Mouse (Mus musculus) lung, embryonic 15.5 days (tissue): ENCODE data around the gene Inava. TPM values are rescaled to one million over a fixed set of nuclear protein-coding genes. Genes with fewer than 3 reads are reported as not detected.

Experiments
- ATAC-seq: fragments of 200-750 bp; cut with Nextera tagmentation; 2 replicates; pipeline ENCODE4 v1.8.0; 2017; ENCODE audit warnings: moderate number of reproducible peaks, borderline replicate concordance; ENCODE audit not compliant: low FRiP score, low TSS enrichment; ENCODE audit errors: extremely low read depth
- H3K27ac ChIP-seq: fragments of 300-500 bp; sonication (generic); 2 replicates; pipeline ENCODE4 v1.5.1; 2015; ENCODE audit warnings: moderate library complexity, mild to moderate bottlenecking, inconsistent platforms
- H3K27me3 ChIP-seq: fragments of 300-500 bp; sonication (generic); 2 replicates; pipeline ENCODE4 v1.6.1; 2015; ENCODE audit warnings: inconsistent platforms
- H3K36me3 ChIP-seq: fragments of 300-500 bp; sonication (generic); 2 replicates; pipeline ENCODE4 v1.6.1; 2015; ENCODE audit warnings: inconsistent platforms
- H3K4me1 ChIP-seq: fragments of 300-500 bp; sonication (generic); 2 replicates; pipeline ENCODE4 v1.6.1; 2015; ENCODE audit warnings: inconsistent platforms
- H3K4me2 ChIP-seq: fragments of 300-500 bp; sonication (generic); 2 replicates; pipeline ENCODE4 v1.6.1; 2015; ENCODE audit warnings: inconsistent platforms, mild to moderate bottlenecking, moderate library complexity
- H3K4me3 ChIP-seq: fragments of 300-500 bp; sonication (generic); 2 replicates; pipeline ENCODE4 v1.5.1; 2015; ENCODE audit warnings: mild to moderate bottlenecking, inconsistent platforms
- H3K9ac ChIP-seq: fragments of 300-500 bp; sonication (generic); 2 replicates; pipeline ENCODE4 v1.6.1; 2015; ENCODE audit warnings: inconsistent platforms
- H3K9me3 ChIP-seq: fragments of 300-500 bp; sonication (generic); 2 replicates; pipeline ENCODE4 v1.6.1; 2016; ENCODE audit warnings: inconsistent platforms
- WGBS: fragments of 180-500 bp; shearing (Covaris S2); methylation state at CpG from one replicate; pipeline ENCODE4 v1.1.7; 2015; 5-methylcytosine and 5-hydroxymethylcytosine counted together
- polyA plus RNA-seq: library from polyadenylated mRNA; unstranded; fragments of >200 nt; fragmentation: Nextera tagmentation; extraction: Ambion mirVana; gene quantifications from 2 replicates; pipeline ENCODE4 v1.2.1, GENCODE M21; 2015

The Inava gene
- polyA plus RNA-seq, 1 experiment from 2014 or later, result 16.0 TPM

GRCm38 (mm10) chr1:136254503-136255065, 20.5 kb upstream of the Inava start:
- peaks cover 2% of the 10 kb centered on the region for H3K4me1 ChIP-seq
- H3K9ac ChIP-seq, result no peak overlapping the region
- no peak overlapping the region for H3K4me2 ChIP-seq
- H3K4me3 ChIP-seq, result no peak overlapping the region
- no peak overlapping the region for H3K27ac ChIP-seq
- ATAC-seq, result no peak
- peaks cover 32% of the 10 kb centered on the region for H3K27me3 ChIP-seq
- no peaks in the 10 kb centered on the region for H3K36me3 ChIP-seq
- no peaks in the 10 kb centered on the region for H3K9me3 ChIP-seq
- WGBS, result 52% methylated on average over 10 of the region's 10 CpGs

DNA sequence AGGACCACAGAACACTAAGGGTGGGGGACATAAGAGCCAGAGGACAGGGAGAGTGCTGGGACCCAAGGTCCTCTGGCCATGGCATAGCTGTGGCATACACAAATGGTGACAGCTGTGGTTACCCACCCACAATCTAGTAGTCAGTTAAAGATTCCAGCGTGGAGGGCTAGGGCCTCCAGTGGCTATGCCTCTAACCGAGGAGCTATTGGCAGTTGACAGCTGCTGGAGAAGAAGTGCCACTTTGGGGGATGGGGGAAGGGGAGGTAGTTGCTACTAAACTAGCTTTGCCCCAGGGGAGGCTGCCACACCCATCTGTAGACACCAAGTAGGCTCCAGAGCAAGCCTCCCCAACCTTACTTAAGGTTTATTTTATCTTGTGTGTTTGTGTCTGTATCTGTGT, 19.4 kb upstream of the Inava start:
- Histone ChIP-seq H3K4me3 (no peak overlapping the region), H3K9ac (no peak overlapping the region), H3K36me3 (no peaks in the 10 kb centered on the region), H3K27me3 (peaks cover 21% of the 10 kb centered on the region), H3K4me2 (no peak overlapping the region), H3K9me3 (no peaks in the 10 kb centered on the region), H3K4me1 (no peaks in the 10 kb centered on the region), H3K27ac (no peak overlapping the region)
- no peak for ATAC-seq
- 16% methylated on average over 2 of the region's 2 CpGs for WGBS

DNA sequence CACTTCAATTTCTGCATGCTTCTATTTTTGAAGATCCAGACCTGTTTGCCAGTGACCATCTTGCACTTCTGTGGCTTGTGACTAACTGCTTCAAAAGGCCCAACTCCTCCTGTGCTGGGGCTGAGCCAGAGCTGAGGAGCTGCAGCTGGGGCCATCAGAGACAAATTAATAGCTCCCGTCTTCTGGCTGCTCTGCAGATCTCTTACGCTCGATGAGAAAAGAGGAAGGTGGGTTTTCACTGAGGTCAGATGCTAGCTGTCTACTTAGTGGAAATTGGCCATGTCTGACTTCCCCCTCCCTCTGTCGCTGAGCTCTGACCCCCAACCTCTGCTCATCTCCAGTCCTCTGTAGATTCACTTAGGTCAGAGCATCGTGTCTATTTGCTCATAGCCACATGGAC, 15.6 kb upstream of the Inava start:
- H3K4me1 ChIP-seq, result no peaks in the 10 kb centered on the region
- WGBS, result 33% methylated on average over 5 of the region's 5 CpGs
- H3K4me3 ChIP-seq, result no peak overlapping the region
- H3K4me2 ChIP-seq, result no peak overlapping the region
- H3K9ac ChIP-seq, result no peak overlapping the region
- no peaks in the 10 kb centered on the region for H3K27me3 ChIP-seq
- no peak overlapping the region for H3K27ac ChIP-seq
- no peak for ATAC-seq
- no peaks in the 10 kb centered on the region for H3K36me3 ChIP-seq
- no peaks in the 10 kb centered on the region for H3K9me3 ChIP-seq

GRCm38 (mm10) chr1:136247393-136247792, 13.3 kb upstream of the Inava start:
- no peak overlapping the region for H3K4me2 ChIP-seq
- 86% methylated on average over 5 of the region's 5 CpGs for WGBS
- no peak for ATAC-seq

DNA sequence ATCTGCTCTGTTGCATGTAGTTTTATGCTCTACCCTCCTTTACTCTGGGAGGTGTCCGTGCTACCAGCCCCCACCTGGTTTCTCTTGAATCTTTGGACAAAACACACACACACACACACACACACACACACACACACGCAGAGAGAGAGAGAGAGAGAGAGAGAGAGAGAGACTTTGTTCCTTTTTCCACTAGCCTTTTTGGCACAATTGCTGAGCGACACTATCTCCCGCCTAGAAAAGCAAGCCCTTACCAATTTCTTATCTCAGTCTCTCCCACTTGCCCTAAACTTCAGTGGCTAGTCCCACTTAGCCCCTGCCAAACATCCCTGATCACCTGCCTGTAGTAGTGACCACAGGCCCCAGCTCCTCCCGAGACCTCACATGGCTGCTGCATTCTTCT, 10.4 kb upstream of the Inava start:
- no peaks in the 10 kb centered on the region for H3K36me3 ChIP-seq

More at GRCm38 (mm10) chr1:136247393-136247792, 13.3 kb upstream of the Inava start:
- no peak overlapping the region for H3K9ac ChIP-seq
- H3K4me3 ChIP-seq, result no peak overlapping the region
- no peaks in the 10 kb centered on the region for H3K9me3 ChIP-seq
- H3K27ac ChIP-seq, result no peak overlapping the region
- H3K36me3 ChIP-seq, result no peaks in the 10 kb centered on the region
- no peaks in the 10 kb centered on the region for H3K4me1 ChIP-seq
- H3K27me3 ChIP-seq, result no peaks in the 10 kb centered on the region

GRCm38 (mm10) chr1:136241801-136242200, 7.7 kb upstream of the Inava start:
- Histone ChIP-seq H3K4me1 (no peaks in the 10 kb centered on the region), H3K4me3 (no peak overlapping the region), H3K36me3 (no peaks in the 10 kb centered on the region), H3K9ac (no peak overlapping the region), H3K4me2 (no peak overlapping the region), H3K9me3 (no peaks in the 10 kb centered on the region), H3K27me3 (no peaks in the 10 kb centered on the region), H3K27ac (no peak overlapping the region)
- ATAC-seq, result no peak
- WGBS, result 80% methylated on average over 7 of the region's 7 CpGs

More for the DNA sequence above, 10.4 kb upstream of the Inava start:
- H3K27me3 ChIP-seq, result no peaks in the 10 kb centered on the region
- no peak overlapping the region for H3K27ac ChIP-seq
- 69% methylated on average over 5 of the region's 5 CpGs for WGBS
- no peak for ATAC-seq
- H3K4me3 ChIP-seq, result no peak overlapping the region
- no peaks in the 10 kb centered on the region for H3K4me1 ChIP-seq
- no peak overlapping the region for H3K9ac ChIP-seq
- no peaks in the 10 kb centered on the region for H3K9me3 ChIP-seq
- no peak overlapping the region for H3K4me2 ChIP-seq

DNA sequence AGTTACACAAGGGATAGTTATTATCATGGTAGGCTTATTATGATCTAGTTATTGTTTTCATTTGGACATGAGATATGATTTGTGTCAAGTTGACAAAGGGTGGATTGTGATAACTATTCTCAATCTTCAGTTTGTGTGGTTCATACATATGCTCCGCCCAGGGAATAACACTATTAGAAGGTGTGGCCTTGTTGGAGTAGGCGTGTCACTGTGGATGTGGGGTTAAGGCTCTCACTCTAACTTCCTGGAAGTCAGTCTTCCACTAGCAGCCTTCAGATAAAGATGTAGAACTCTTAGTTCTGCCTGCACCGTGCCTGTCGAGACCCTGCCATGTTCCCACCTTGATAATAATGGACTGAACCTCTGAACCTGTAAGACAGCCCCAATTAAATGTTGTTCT, 4.4 kb upstream of the Inava start:
- Histone ChIP-seq H3K4me1 (peaks cover 4% of the 10 kb centered on the region), H3K27me3 (no peaks in the 10 kb centered on the region), H3K4me2 (no peak overlapping the region), H3K9me3 (no peaks in the 10 kb centered on the region), H3K4me3 (no peak overlapping the region), H3K9ac (no peak overlapping the region), H3K27ac (no peak overlapping the region), H3K36me3 (no peaks in the 10 kb centered on the region)
- ATAC-seq, result no peak
- 91% methylated on average over 4 of the region's 4 CpGs for WGBS

DNA sequence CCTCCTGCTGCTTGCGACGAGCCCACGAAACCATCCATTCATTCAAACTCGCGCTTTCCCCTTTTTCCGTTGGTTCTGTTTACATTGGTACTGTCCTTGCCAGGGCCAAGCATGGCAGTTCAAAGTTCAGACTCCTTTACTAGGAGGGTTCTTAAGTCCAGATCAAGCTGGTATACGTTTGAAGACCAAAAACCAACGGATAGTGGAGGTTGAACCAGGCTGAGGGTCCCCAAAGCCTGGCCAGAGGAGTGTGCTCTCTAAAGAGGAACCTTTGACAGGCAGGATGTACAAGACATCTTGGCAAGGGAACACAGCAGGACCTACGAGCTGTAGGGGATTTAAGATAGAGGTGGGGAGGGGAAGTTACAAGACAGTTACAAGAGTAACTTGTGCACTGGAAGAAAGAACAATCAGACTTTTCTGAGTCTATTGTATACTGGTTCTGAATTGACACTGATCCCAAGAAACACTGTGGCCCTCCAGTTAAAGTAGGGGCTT, 580 bp upstream of the Inava start:
- H3K4me2 ChIP-seq, result peak overlapping the region; percentile 76
- H3K4me1 ChIP-seq, result peaks cover 33% of the 10 kb centered on the region
- H3K27ac ChIP-seq, result peak overlapping the region; percentile 86
- H3K36me3 ChIP-seq, result no peaks in the 10 kb centered on the region
- H3K4me3 ChIP-seq, result peak overlapping the region; percentile 62
- no peaks in the 10 kb centered on the region for H3K27me3 ChIP-seq
- no peak for ATAC-seq
- 3% methylated on average over 9 of the region's 9 CpGs for WGBS
- H3K9me3 ChIP-seq, result no peaks in the 10 kb centered on the region
- H3K9ac ChIP-seq, result peak overlapping the region; percentile 47

- Histone ChIP-seq H3K4me2 (peak overlapping the region; percentile 76), H3K9me3 (no peaks in the 10 kb centered on the region), H3K27me3 (no peaks in the 10 kb centered on the region), H3K27ac (peak overlapping the region; percentile 86), H3K4me3 (peak overlapping the region; percentile 62), H3K9ac (peak overlapping the region; percentile 47), H3K36me3 (no peaks in the 10 kb centered on the region), H3K4me1 (peaks cover 48% of the 10 kb centered on the region)
- no peak for ATAC-seq
- 1% methylated on average over 23 of the region's 23 CpGs for WGBS
Measured at GRCm38 (mm10) chr1:136232986-136233790, 876 bp downstream of the Inava start.

GRCm38 (mm10) chr1:136232285-136232926, 1.7 kb downstream of the Inava start:
- H3K27ac ChIP-seq, result peak overlapping the region; percentile 86
- H3K4me2 ChIP-seq, result peak overlapping the region; percentile 76
- WGBS, result 4% methylated on average over 9 of the region's 9 CpGs
- no peaks in the 10 kb centered on the region for H3K27me3 ChIP-seq
- H3K9me3 ChIP-seq, result no peaks in the 10 kb centered on the region
- peak overlapping the region; percentile 62 for H3K4me3 ChIP-seq
- no peaks in the 10 kb centered on the region for H3K36me3 ChIP-seq
- peaks cover 56% of the 10 kb centered on the region for H3K4me1 ChIP-seq
- ATAC-seq, result no peak
- H3K9ac ChIP-seq, result peak overlapping the region; percentile 47

DNA sequence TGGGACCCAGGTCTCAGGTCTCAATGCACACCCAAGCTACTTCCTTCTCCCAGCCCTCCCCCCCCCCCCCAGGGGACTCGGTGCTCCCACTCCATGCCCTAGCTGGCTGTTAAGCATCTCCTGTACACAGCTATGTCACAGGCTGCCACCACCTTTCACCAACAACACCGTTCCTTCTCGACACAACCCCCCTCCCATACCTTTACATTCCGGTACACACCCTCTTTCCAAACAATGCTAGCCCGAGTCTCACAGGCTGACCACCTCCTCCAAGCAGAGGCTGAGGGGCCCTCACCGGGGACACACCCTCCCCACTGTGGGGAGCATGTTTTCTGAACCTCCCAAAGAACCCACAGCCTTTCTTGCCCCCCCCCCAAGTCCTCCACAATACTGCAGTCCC, 2.5 kb downstream of the Inava start:
- Histone ChIP-seq H3K36me3 (no peaks in the 10 kb centered on the region), H3K4me2 (peak overlapping the region; percentile 76), H3K4me1 (peaks cover 59% of the 10 kb centered on the region), H3K4me3 (peak overlapping the region; percentile 62), H3K9me3 (no peaks in the 10 kb centered on the region), H3K9ac (peak overlapping the region; percentile 8; the same call in 1 of the 2 replicates), H3K27me3 (no peaks in the 10 kb centered on the region), H3K27ac (peak overlapping the region; percentile 86)
- 8% methylated on average over 6 of the region's 6 CpGs for WGBS
- ATAC-seq, result peak; percentile 9

DNA sequence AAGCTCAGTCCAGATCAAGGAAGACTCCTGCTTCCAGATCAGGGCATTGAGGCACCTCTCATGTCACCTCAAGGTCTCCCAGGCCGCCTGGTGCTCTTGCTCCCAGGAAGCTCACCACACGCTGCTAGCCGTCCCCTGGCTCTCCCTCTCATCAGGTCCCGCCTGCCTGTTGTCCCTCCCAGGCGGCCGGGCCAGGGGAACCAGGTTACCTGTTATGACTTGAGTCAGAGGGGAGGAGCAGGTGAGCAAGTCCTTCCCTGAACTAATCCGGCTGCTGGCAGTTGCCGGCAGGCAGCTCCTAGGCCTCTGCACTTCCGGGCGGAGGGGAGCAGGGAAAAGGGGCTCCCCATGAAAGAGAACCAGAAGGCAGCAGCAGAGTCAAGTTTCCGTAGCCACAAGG, 3.9 kb downstream of the Inava start:
- H3K9ac ChIP-seq, result peak overlapping the region; percentile 16; the same call in 1 of the 2 replicates
- H3K9me3 ChIP-seq, result no peaks in the 10 kb centered on the region
- WGBS, result 36% methylated on average over 11 of the region's 11 CpGs
- peak overlapping the region; percentile 76 for H3K4me2 ChIP-seq
- H3K36me3 ChIP-seq, result 0 out of 2 replicates have a peak, but pooled peaks cover 2% of the 10 kb centered on the region
- H3K27ac ChIP-seq, result peak overlapping the region; percentile 86
- H3K4me3 ChIP-seq, result peak overlapping the region; percentile 8; the same call in 1 of the 2 replicates
- no peaks in the 10 kb centered on the region for H3K27me3 ChIP-seq
- ATAC-seq, result no peak
- peaks cover 59% of the 10 kb centered on the region for H3K4me1 ChIP-seq
